Mouse (Mus musculus): ENCODE measurements around the gene Pou2f1.
A peak's percentile ranks its signal among the peaks of the same experiment; 100 is the strongest.

GRCm38 (mm10) chr1:165976672-165977448, 25.6 kb downstream of the Pou2f1 start:
- TF ChIP-seq JUND (IDR thresholded peaks at IDR 0.05; ENCODE audit: low read depth, low read length): no peak
- no peak for TF ChIP-seq POLR2A (IDR thresholded peaks at IDR 0.05; ENCODE audit: control insufficient read depth in 1 of 2, insufficient read depth in 1 of 2, low read depth in 1 of 2, low read length in 2 of 2, poor library complexity in 1 of 2)
- no peak for TF ChIP-seq POLR2AphosphoS2 (IDR thresholded peaks at IDR 0.05; ENCODE audit: low read length)
- TF ChIP-seq HCFC1 (IDR thresholded peaks at IDR 0.05; ENCODE audit: low read depth, low read length): 0 out of 2 replicates have a peak, but pooled peaks have one; percentile 20
- TF ChIP-seq UBTF (IDR thresholded peaks at IDR 0.05; ENCODE audit: borderline replicate concordance, insufficient read depth, low read depth, low read length): no peak
- no peak for TF ChIP-seq MAX (IDR thresholded peaks at IDR 0.05; ENCODE audit: low read length)
- TF ChIP-seq USF2 (IDR thresholded peaks at IDR 0.05; ENCODE audit: borderline replicate concordance in 1 of 2, insufficient read depth in 1 of 2, low read depth in 1 of 2, low read length in 2 of 2): no peak
- peak; percentile 47 for TF ChIP-seq TCF12 (IDR thresholded peaks at IDR 0.05; ENCODE audit: low read depth, low read length)
- no peak for TF ChIP-seq ZC3H11A (IDR thresholded peaks at IDR 0.05; ENCODE audit: low read depth, low read length)
- TF ChIP-seq CTCF (IDR thresholded peaks at IDR 0.05 in 2 of 3, conservative IDR thresholded peaks at IDR 0.05 in 1 of 3; ENCODE audit: control insufficient read depth in 1 of 3, insufficient read depth in 1 of 3, low read depth in 2 of 3, low read length in 3 of 3, poor library complexity in 1 of 3, severe bottlenecking in 1 of 3): no peak
- peak; percentile 94 for TF ChIP-seq ZNF384 (IDR thresholded peaks at IDR 0.05; ENCODE audit: low read depth, low read length)

All from MEL (cell line).